Mouse (Mus musculus) forebrain, embryonic 11.5 days (tissue): Measurements from ENCODE around the gene Tcf7. TPM values are rescaled to one million over a fixed set of nuclear protein-coding genes. Genes with fewer than 3 reads are reported as not detected.

ENCODE experiments used
- ATAC-seq: fragments of 200-750 bp; cut with Nextera tagmentation; replicated peaks from 2 replicates; pipeline ENCODE4 v1.8.0; 2017; ENCODE audit warnings: moderate TSS enrichment; ENCODE audit not compliant: low FRiP score
- DNase-seq: peaks from one replicate; pipeline ENCODE4 v3.0.0-alpha.2; 2017; ENCODE audit warnings: low spot score
- H3K27ac ChIP-seq: fragments of 300-500 bp; sonication (generic); 2 replicates; pipeline ENCODE4 v1.5.1; 2014; ENCODE audit warnings: low read depth, low read length
- H3K27me3 ChIP-seq: fragments of 300-500 bp; sonication (generic); 2 replicates; pipeline ENCODE4 v1.6.1; 2014; ENCODE audit warnings: mild to moderate bottlenecking, low read length, mixed read lengths; ENCODE audit not compliant: control insufficient read depth, insufficient read depth
- H3K36me3 ChIP-seq: fragments of 300-500 bp; sonication (generic); 2 replicates; pipeline ENCODE4 v1.6.1; 2014; ENCODE audit warnings: mild to moderate bottlenecking, low read length, moderate library complexity, mixed read lengths; ENCODE audit not compliant: control insufficient read depth, insufficient read depth
- H3K4me1 ChIP-seq: fragments of 300-500 bp; sonication (generic); replicated peaks from 2 replicates; pipeline ENCODE4 v1.6.1; 2014; ENCODE audit warnings: low read length, mixed read lengths; ENCODE audit not compliant: control insufficient read depth, insufficient read depth
- H3K4me2 ChIP-seq: fragments of 300-500 bp; sonication (generic); 2 replicates; pipeline ENCODE4 v1.6.1; 2014; ENCODE audit warnings: low read depth, mild to moderate bottlenecking, low read length, moderate library complexity, mixed read lengths; ENCODE audit not compliant: severe bottlenecking
- H3K4me3 ChIP-seq: fragments of 300-500 bp; sonication (generic); 2 replicates; pipeline ENCODE4 v1.5.1; 2014; ENCODE audit warnings: low read depth, low read length
- H3K9ac ChIP-seq: fragments of 300-500 bp; sonication (generic); 2 replicates; pipeline ENCODE4 v1.6.1; 2014; ENCODE audit warnings: low read length
- H3K9me3 ChIP-seq: fragments of 300-500 bp; sonication (generic); 2 replicates; pipeline ENCODE4 v1.6.1; 2016; ENCODE audit warnings: low read length, mixed read lengths; ENCODE audit not compliant: control insufficient read depth
- WGBS: fragments of 180-500 bp; shearing (Covaris S2); extraction: QIAGEN DNeasy Blood & Tissue Kit; methylation state at CpG from one replicate; pipeline ENCODE4 v1.1.7; 2014; 5-methylcytosine and 5-hydroxymethylcytosine counted together
- polyA plus RNA-seq: library from polyadenylated mRNA; unstranded; fragments of >200 nt; fragmentation: Nextera tagmentation; extraction: Ambion mirVana; gene quantifications from 2 replicates; pipeline ENCODE4 v1.2.1, GENCODE M21; 2014

Gene Tcf7
- polyA plus RNA-seq, 1 experiment from 2014 or later: 9.6 TPM

- DNase-seq (no peak), ATAC-seq (no peak)
- WGBS: 87% methylated on average over 20 of the region's 20 CpGs
- no peak overlapping the region for H3K4me2 ChIP-seq
- H3K27me3 ChIP-seq: no peaks in the 10 kb centered on the region
- H3K9ac ChIP-seq: no peak overlapping the region
- H3K36me3 ChIP-seq: no peaks in the 10 kb centered on the region
- no peak overlapping the region for H3K27ac ChIP-seq
- H3K9me3 ChIP-seq: no peaks in the 10 kb centered on the region
- no peaks in the 10 kb centered on the region for H3K4me1 ChIP-seq
- H3K4me3 ChIP-seq: no peak overlapping the region
These were observed 8.2 kb downstream of the Tcf7 start for GRCm38 (mm10) chr11:52274456-52275112.

GRCm38 (mm10) chr11:52273942-52274330 lies 8.9 kb downstream of the Tcf7 start:
- ATAC-seq (no peak), DNase-seq (no peak)
- 75% methylated on average over 4 of the region's 4 CpGs for WGBS
- Histone ChIP-seq H3K36me3 (no peaks in the 10 kb centered on the region), H3K4me3 (no peak overlapping the region), H3K27me3 (no peaks in the 10 kb centered on the region), H3K9me3 (no peaks in the 10 kb centered on the region), H3K9ac (no peak overlapping the region), H3K27ac (no peak overlapping the region), H3K4me2 (no peak overlapping the region), H3K4me1 (no peaks in the 10 kb centered on the region)

- Histone ChIP-seq H3K4me3 (no peak overlapping the region), H3K27ac (no peak overlapping the region), H3K36me3 (no peaks in the 10 kb centered on the region), H3K4me1 (no peaks in the 10 kb centered on the region), H3K9ac (no peak overlapping the region), H3K9me3 (no peaks in the 10 kb centered on the region), H3K4me2 (no peak overlapping the region), H3K27me3 (no peaks in the 10 kb centered on the region)
- WGBS: 84% methylated on average over 11 of the region's 11 CpGs
- ATAC-seq: no peak
- no peak for DNase-seq
These were observed 9.5 kb downstream of the Tcf7 start for GRCm38 (mm10) chr11:52273183-52273941.

- no peak overlapping the region for H3K4me3 ChIP-seq
- no peaks in the 10 kb centered on the region for H3K9me3 ChIP-seq
- no peaks in the 10 kb centered on the region for H3K4me1 ChIP-seq
- H3K27me3 ChIP-seq: no peaks in the 10 kb centered on the region
- no peak for DNase-seq
- no peak for ATAC-seq
- H3K9ac ChIP-seq: no peak overlapping the region
- H3K36me3 ChIP-seq: no peaks in the 10 kb centered on the region
- no peak overlapping the region for H3K27ac ChIP-seq
- WGBS: 64% methylated on average over 6 of the region's 6 CpGs
- H3K4me2 ChIP-seq: no peak overlapping the region
These were observed 10.2 kb downstream of the Tcf7 start for GRCm38 (mm10) chr11:52272619-52273018.

- Histone ChIP-seq H3K4me2 (no peak overlapping the region), H3K4me3 (no peak overlapping the region), H3K9me3 (no peaks in the 10 kb centered on the region), H3K4me1 (no peaks in the 10 kb centered on the region), H3K27ac (no peak overlapping the region), H3K9ac (no peak overlapping the region), H3K36me3 (no peaks in the 10 kb centered on the region), H3K27me3 (no peaks in the 10 kb centered on the region)
- ATAC-seq: no peak
- 85% methylated on average over 8 of the region's 8 CpGs for WGBS
- DNase-seq: no peak
These were observed 10.9 kb downstream of the Tcf7 start for GRCm38 (mm10) chr11:52271765-52272495.

- ATAC-seq: no peak
- Histone ChIP-seq H3K27ac (no peak overlapping the region), H3K36me3 (no peaks in the 10 kb centered on the region), H3K9me3 (no peaks in the 10 kb centered on the region), H3K9ac (no peak overlapping the region), H3K27me3 (no peaks in the 10 kb centered on the region), H3K4me1 (no peaks in the 10 kb centered on the region), H3K4me2 (no peak overlapping the region), H3K4me3 (no peak overlapping the region)
- 93% methylated on average over 6 of the region's 6 CpGs for WGBS
- no peak for DNase-seq
These were observed 13.0 kb downstream of the Tcf7 start for GRCm38 (mm10) chr11:52269841-52270240.

GRCm38 (mm10) chr11:52268104-52268835 lies 14.5 kb downstream of the Tcf7 start:
- no peak overlapping the region for H3K27ac ChIP-seq
- no peak overlapping the region for H3K9ac ChIP-seq
- H3K9me3 ChIP-seq: no peaks in the 10 kb centered on the region
- no peak overlapping the region for H3K4me3 ChIP-seq
- WGBS: 75% methylated on average over 7 of the region's 7 CpGs
- no peak overlapping the region for H3K4me2 ChIP-seq
- DNase-seq (peak; percentile 49), ATAC-seq (no peak)
- H3K4me1 ChIP-seq: no peaks in the 10 kb centered on the region
- no peaks in the 10 kb centered on the region for H3K27me3 ChIP-seq
- no peaks in the 10 kb centered on the region for H3K36me3 ChIP-seq

GRCm38 (mm10) chr11:52267271-52267670 lies 15.5 kb downstream of the Tcf7 start:
- WGBS: 90% methylated on average over 5 of the region's 5 CpGs
- DNase-seq: no peak
- H3K36me3 ChIP-seq: no peaks in the 10 kb centered on the region

More at GRCm38 (mm10) chr11:52267271-52267670, 15.5 kb downstream of the Tcf7 start:
- H3K27ac ChIP-seq: no peak overlapping the region
- H3K4me3 ChIP-seq: no peak overlapping the region
- no peaks in the 10 kb centered on the region for H3K27me3 ChIP-seq
- H3K4me2 ChIP-seq: no peak overlapping the region
- H3K9me3 ChIP-seq: no peaks in the 10 kb centered on the region
- no peak overlapping the region for H3K9ac ChIP-seq
- ATAC-seq: no peak
- H3K4me1 ChIP-seq: no peaks in the 10 kb centered on the region
